In genomic region chr10:81627836-81628220, GRCm38 (mm10) we compare ENCODE assay signal across 8 mouse cellular contexts. TPM values are rescaled to one million over a fixed set of nuclear protein-coding genes. Genes with fewer than 3 reads are reported as not detected.
DNase-seq lines count a peak whose midpoint lies in the region; ATAC-seq and TF ChIP-seq lines count a peak whose summit lies in the region.

No protein-coding gene starts in this region.

- H3K36me3 ChIP-seq in E14TG2a.4 (ENCODE audit: insufficient read depth, low read length): peaks cover 24% of the 10 kb centered on the region

- peak overlapping the region; percentile 85 for H3K4me3 ChIP-seq in E14TG2a.4 (replicated peaks; ENCODE audit: low read length)

- ATAC-seq in erythroblast, adult 5-6 weeks (replicated peaks; ENCODE audit: low FRiP score, poor library complexity, severe bottlenecking): peak; percentile 33
- ATAC-seq in inflammation-experienced regulatory T-cells, adult 6 months: peak; percentile 44

- no peaks in the 10 kb centered on the region for H3K9me3 ChIP-seq in E14TG2a.4 (ENCODE audit: low read length)

- no peaks in the 10 kb centered on the region for H3K27me3 ChIP-seq in E14TG2a.4 (ENCODE audit: insufficient read depth, low read length)

- peaks cover 82% of the 10 kb centered on the region for H3K4me1 ChIP-seq in E14TG2a.4 (replicated peaks; ENCODE audit: low read depth, low read length)

- peak; percentile 48 for DNase-seq in adrenal gland, postnatal 14 days
- no peak for DNase-seq in adrenal gland, adult 2 months
- DNase-seq in lung, postnatal 36 days: peak; percentile 17
- DNase-seq in yolk sac, embryonic 10.5 days (ENCODE audit: low spot score): no peak
- DNase-seq in frontal cortex, postnatal 14 days (ENCODE audit: low spot score in 2 of 2): no peak

- no peak for TF ChIP-seq CTCF in E14TG2a.4 (conservative IDR thresholded peaks at IDR 0.05; ENCODE audit: low read length)

RNA-seq across cellular contexts. Expression of gene Sirt6, which starts 0.2 kb away (rescaled TPM):
- 22.2 and 24.3 TPM in 2 replicates for total RNA-seq in adrenal gland, postnatal 14 days (2021)
- 10 to 100 TPM; 16.0 to 18.3 TPM for total RNA-seq in adrenal gland, adult 2 months (2021)
- 52.3 and 59.9 TPM in 2 replicates for polyA plus RNA-seq in adrenal gland, adult 2 months (2012; rRNA removed)
- 0.63 and 0.96 TPM in 2 replicates for total RNA-seq in erythroblast, adult 5-6 weeks (2015; ENCODE audit: low replicate concordance)
- 0.56 and 3.7 TPM in 2 replicates for total RNA-seq in erythroblast, adult 5-6 weeks (2017; ENCODE audit: low replicate concordance)
- polyA plus RNA-seq in inflammation-experienced regulatory T-cells, adult 6 months (2017; shearing (Covaris generic)): 10 to 100 TPM; 23.3 to 26.7 (median 24.3) TPM

RNA-seq across cellular contexts. Expression of gene Ankrd24, which starts 0.5 kb away (rescaled TPM):
- total RNA-seq in adrenal gland, postnatal 14 days (2021): 18.1 and 22.5 TPM in 2 replicates
- total RNA-seq in adrenal gland, adult 2 months (2021): 10 to 100 TPM; 20.0 to 23.7 TPM
- 91.0 and 112 TPM in 2 replicates for polyA plus RNA-seq in adrenal gland, adult 2 months (2012; rRNA removed)
- not detected in 2 replicates for total RNA-seq in erythroblast, adult 5-6 weeks (2015; ENCODE audit: low replicate concordance)
- total RNA-seq in erythroblast, adult 5-6 weeks (2017; ENCODE audit: low replicate concordance): 0.28 and 1.1 TPM in 2 replicates
- polyA plus RNA-seq in inflammation-experienced regulatory T-cells, adult 6 months (2017; shearing (Covaris generic)): 1 to 10 TPM in 1 of 3 experiments, under 1 TPM in 2; 0.72 to 1.3 (median 0.90) TPM

RNA-seq across cellular contexts. Expression of gene Gm10778, which starts 21.0 kb away (rescaled TPM):
- total RNA-seq in adrenal gland, postnatal 14 days (2021): 2.1 and 3.3 TPM in 2 replicates
- total RNA-seq in adrenal gland, adult 2 months (2021): 1 to 10 TPM; 2.1 to 3.1 TPM
- 0.09 and 0.11 TPM in 2 replicates for polyA plus RNA-seq in adrenal gland, adult 2 months (2012; rRNA removed)
- 0.63 and 1.9 TPM in 2 replicates for total RNA-seq in erythroblast, adult 5-6 weeks (2015; ENCODE audit: low replicate concordance)
- 1.4 TPM in 1 of 2 replicates, not detected in the other for total RNA-seq in erythroblast, adult 5-6 weeks (2017; ENCODE audit: low replicate concordance)
- polyA plus RNA-seq in inflammation-experienced regulatory T-cells, adult 6 months (2017; shearing (Covaris generic)): 1 to 10 TPM; 5.2 to 9.4 (median 9.1) TPM

RNA-seq across cellular contexts. Expression of gene BC025920, which starts 21.8 kb away (rescaled TPM):
- total RNA-seq in adrenal gland, postnatal 14 days (2021): 2.0 TPM in 2 replicates
- 1 to 10 TPM; 1.1 to 2.3 TPM for total RNA-seq in adrenal gland, adult 2 months (2021)
- polyA plus RNA-seq in adrenal gland, adult 2 months (2012; rRNA removed): 0.26 and 0.59 TPM in 2 replicates
- total RNA-seq in erythroblast, adult 5-6 weeks (2015; ENCODE audit: low replicate concordance): 2.9 and 6.0 TPM in 2 replicates
- total RNA-seq in erythroblast, adult 5-6 weeks (2017; ENCODE audit: low replicate concordance): 2.0 and 8.8 TPM in 2 replicates
- polyA plus RNA-seq in inflammation-experienced regulatory T-cells, adult 6 months (2017; shearing (Covaris generic)): 1 to 10 TPM in 2 of 3 experiments, under 1 TPM in 1; 0.69 to 5.2 (median 4.1) TPM

RNA-seq across cellular contexts. Expression of gene Tle6, which starts 27.0 kb away (rescaled TPM):
- total RNA-seq in adrenal gland, postnatal 14 days (2021): 10.1 and 15.3 TPM in 2 replicates
- 10 to 100 TPM; 24.0 to 59.6 TPM for total RNA-seq in adrenal gland, adult 2 months (2021)
- 49.5 and 90.8 TPM in 2 replicates for polyA plus RNA-seq in adrenal gland, adult 2 months (2012; rRNA removed)
- total RNA-seq in erythroblast, adult 5-6 weeks (2015; ENCODE audit: low replicate concordance): 1.7 and 2.7 TPM in 2 replicates
- not detected in 2 replicates for total RNA-seq in erythroblast, adult 5-6 weeks (2017; ENCODE audit: low replicate concordance)
- 1 to 10 TPM in 2 of 3 experiments, under 1 TPM in 1; 0.99 to 1.9 (median 1.7) TPM for polyA plus RNA-seq in inflammation-experienced regulatory T-cells, adult 6 months (2017; shearing (Covaris generic))

Comparison
In these comparisons a context has a peak if more than half of its experiments do, and no peak if none do; other contexts are left out.
1. DNase-seq: peak in adrenal gland, postnatal 14 days (single experiment) and lung, postnatal 36 days (single experiment); none in adrenal gland, adult 2 months (single experiment), yolk sac, embryonic 10.5 days (single experiment) and frontal cortex, postnatal 14 days (0 of 2).